Mouse (Mus musculus) CH12.LX (cell line): ENCODE results near the gene Csnk1g2. TPM values are rescaled to one million over a fixed set of nuclear protein-coding genes. Genes with fewer than 3 reads are reported as not detected.

Source experiments
- DNase-seq: peaks from one replicate; pipeline ENCODE4 v3.0.0-alpha.2; 2013; ENCODE audit errors: extremely low read depth
- H3K27ac ChIP-seq: 2 replicates; pipeline ENCODE4 v1.5.1; 2012; ENCODE audit warnings: low read depth, mild to moderate bottlenecking, control low read depth, moderate library complexity; ENCODE audit not compliant: insufficient read depth
- H3K27me3 ChIP-seq: replicated peaks from 2 replicates; pipeline ENCODE3; 2012; ENCODE audit warnings: inconsistent platforms
- H3K36me3 ChIP-seq, 2 experiments: replicated peaks in 1 of 2; 2 replicates each; pipeline versions ENCODE3 to v1.6.1; 2012; ENCODE audit warnings: inconsistent platforms in 1 of 2, low read length in 1 of 2, mild to moderate bottlenecking in 1 of 2, mixed read lengths in 1 of 2, moderate library complexity in 1 of 2; ENCODE audit not compliant: control insufficient read depth in 1 of 2, insufficient read depth in 1 of 2
- H3K4me1 ChIP-seq, 2 experiments: 2 replicates each; pipeline ENCODE4 v1.6.1; 2012; ENCODE audit warnings: inconsistent platforms in 1 of 2, moderate library complexity in 1 of 2; ENCODE audit not compliant: insufficient read depth in 2 of 2, control insufficient read depth in 1 of 2
- H3K4me2 ChIP-seq: 2 replicates; pipeline ENCODE4 v1.6.1; 2012; ENCODE audit warnings: low read depth, mild to moderate bottlenecking, control low read depth; ENCODE audit not compliant: poor library complexity, insufficient read depth, severe bottlenecking
- H3K4me3 ChIP-seq, 3 experiments: fragments of 150-350 bp in 1 of 3; sonication (generic) in 1 of 3; replicated peaks in 1 of 3; 2 replicates each; pipeline versions ENCODE3 to v1.5.1; 2011 to 2012; ENCODE audit warnings: low read depth in 2 of 3, low read length in 2 of 3, mild to moderate bottlenecking in 2 of 3, moderate library complexity in 2 of 3, control low read depth in 1 of 3, improper control_type of control experiment in 1 of 3, inconsistent platforms in 1 of 3, mixed read lengths in 1 of 3; ENCODE audit not compliant: poor library complexity in 1 of 3
- H3K79me2 ChIP-seq: replicated peaks from 2 replicates; pipeline ENCODE4 v1.6.1; 2012; ENCODE audit warnings: mild to moderate bottlenecking, moderate library complexity; ENCODE audit not compliant: control insufficient read depth, poor library complexity, insufficient read depth, severe bottlenecking; ENCODE audit errors: extremely low read depth
- H3K9ac ChIP-seq: 2 replicates; pipeline ENCODE4 v1.6.1; 2012; ENCODE audit warnings: low read depth, mild to moderate bottlenecking, control low read depth, moderate library complexity; ENCODE audit not compliant: insufficient read depth
- H3K9me3 ChIP-seq: replicated peaks from 2 replicates; pipeline ENCODE3; 2012; ENCODE audit warnings: low read length, inconsistent platforms, mixed read lengths
- BHLHE40 ChIP-seq: IDR thresholded peaks from 2 replicates; pipeline ENCODE4 v1.6.1; 2011; ENCODE audit warnings: mild to moderate bottlenecking, low read depth, low read length, improper control_type of control experiment
- CHD1 ChIP-seq: IDR thresholded peaks from 2 replicates; pipeline ENCODE4 v1.6.1; 2012; ENCODE audit warnings: low read depth, low read length, improper control_type of control experiment, inconsistent platforms
- CHD2 ChIP-seq: IDR thresholded peaks from 2 replicates; pipeline ENCODE4 v1.6.1; 2011; ENCODE audit warnings: low read length, improper control_type of control experiment
- CTCF ChIP-seq, 2 experiments: IDR thresholded peaks in 1 of 2; conservative IDR thresholded peaks in 1 of 2; 2 replicates each; pipeline ENCODE4 v1.5.1; 2011 to 2012; ENCODE audit warnings: low read depth in 2 of 2, low read length in 2 of 2, improper control_type of control experiment in 1 of 2, inconsistent platforms in 1 of 2, mild to moderate bottlenecking in 1 of 2, moderate library complexity in 1 of 2
- E2F4 ChIP-seq: IDR thresholded peaks from 2 replicates; pipeline ENCODE4 v1.6.1; 2011; ENCODE audit warnings: low read depth, low read length, improper control_type of control experiment; ENCODE audit not compliant: insufficient replicate concordance
- ELF1 ChIP-seq: IDR thresholded peaks from 2 replicates; pipeline ENCODE4 v1.6.1; 2014; ENCODE audit warnings: low read depth, mild to moderate bottlenecking, inconsistent platforms, low read length, improper control_type of control experiment
- EP300 ChIP-seq: IDR thresholded peaks from 2 replicates; pipeline ENCODE4 v1.6.1; 2011; ENCODE audit warnings: low read length, improper control_type of control experiment
- ETS1 ChIP-seq: conservative IDR thresholded peaks from 2 replicates; pipeline ENCODE4 v1.6.1; 2012; ENCODE audit warnings: low read depth, mild to moderate bottlenecking, inconsistent platforms, low read length, improper control_type of control experiment, moderate library complexity
- GABPA ChIP-seq: IDR thresholded peaks from 2 replicates; pipeline ENCODE4 v1.6.1; 2012; ENCODE audit warnings: low read depth, low read length, improper control_type of control experiment, inconsistent platforms; ENCODE audit not compliant: insufficient replicate concordance
- HCFC1 ChIP-seq: IDR thresholded peaks from 2 replicates; pipeline ENCODE4 v1.6.1; 2012; ENCODE audit warnings: low read depth, mild to moderate bottlenecking, inconsistent platforms, low read length, improper control_type of control experiment
- IRF4 ChIP-seq: IDR thresholded peaks from 2 replicates; pipeline ENCODE4 v1.6.1; 2014; ENCODE audit warnings: low read depth, mild to moderate bottlenecking, inconsistent platforms, low read length, improper control_type of control experiment
- JUN ChIP-seq: IDR thresholded peaks from 2 replicates; pipeline ENCODE4 v1.6.1; 2011; ENCODE audit warnings: low read depth, mild to moderate bottlenecking, low read length, improper control_type of control experiment, moderate library complexity; ENCODE audit not compliant: insufficient read depth
- JUND ChIP-seq: conservative IDR thresholded peaks from 2 replicates; pipeline ENCODE4 v1.6.1; 2011; ENCODE audit warnings: low read depth, low read length, improper control_type of control experiment
- KAT2A ChIP-seq: IDR thresholded peaks from 2 replicates; pipeline ENCODE4 v1.6.1; 2012; ENCODE audit warnings: low read length, improper control_type of control experiment, inconsistent platforms; ENCODE audit not compliant: insufficient replicate concordance
- MAFK ChIP-seq: IDR thresholded peaks from 2 replicates; pipeline ENCODE4 v1.6.1; 2011; ENCODE audit warnings: low read length, improper control_type of control experiment; ENCODE audit not compliant: insufficient replicate concordance
- MAX ChIP-seq: IDR thresholded peaks from 2 replicates; pipeline ENCODE4 v1.6.1; 2011; ENCODE audit warnings: low read length, improper control_type of control experiment
- MAZ ChIP-seq: IDR thresholded peaks from 2 replicates; pipeline ENCODE4 v1.6.1; 2012; ENCODE audit warnings: low read depth, mild to moderate bottlenecking, inconsistent platforms, low read length, improper control_type of control experiment, moderate library complexity
- MEF2A ChIP-seq: IDR thresholded peaks from 2 replicates; pipeline ENCODE4 v1.6.1; 2014; ENCODE audit warnings: low read depth, mild to moderate bottlenecking, inconsistent platforms, low read length, improper control_type of control experiment, borderline replicate concordance
- MXI1 ChIP-seq: IDR thresholded peaks from 2 replicates; pipeline ENCODE4 v1.6.1; 2011; ENCODE audit warnings: mild to moderate bottlenecking, low read depth, low read length, improper control_type of control experiment
- MYC ChIP-seq: IDR thresholded peaks from 2 replicates; pipeline ENCODE4 v1.6.1; 2011; ENCODE audit warnings: low read depth, mild to moderate bottlenecking, improper control_type of control experiment, low read length
- NELFE ChIP-seq: IDR thresholded peaks from 2 replicates; pipeline ENCODE4 v1.6.1; 2011; ENCODE audit warnings: low read depth, low read length, improper control_type of control experiment
- NRF1 ChIP-seq: IDR thresholded peaks from 2 replicates; pipeline ENCODE4 v1.6.1; 2014; ENCODE audit warnings: low read depth, mild to moderate bottlenecking, inconsistent platforms, low read length, improper control_type of control experiment, moderate library complexity
- PAX5 ChIP-seq: IDR thresholded peaks from 2 replicates; pipeline ENCODE4 v1.6.1; 2012; ENCODE audit warnings: low read length, inconsistent platforms, mixed read lengths
- POLR2A ChIP-seq: IDR thresholded peaks from 2 replicates; pipeline ENCODE4 v1.6.1; 2011; ENCODE audit warnings: low read depth, mild to moderate bottlenecking, improper control_type of control experiment, low read length
- POLR2AphosphoS2 ChIP-seq: IDR thresholded peaks from 2 replicates; pipeline ENCODE4 v1.6.1; 2011; ENCODE audit warnings: low read depth, low read length, improper control_type of control experiment
- RAD21 ChIP-seq: IDR thresholded peaks from 2 replicates; pipeline ENCODE4 v1.6.1; 2011; ENCODE audit warnings: low read depth, mild to moderate bottlenecking, low read length, improper control_type of control experiment, moderate library complexity
- RCOR1 ChIP-seq: conservative IDR thresholded peaks from 2 replicates; pipeline ENCODE4 v1.6.1; 2012; ENCODE audit warnings: low read depth, mild to moderate bottlenecking, inconsistent platforms, low read length, improper control_type of control experiment
- SIN3A ChIP-seq: IDR thresholded peaks from 2 replicates; pipeline ENCODE4 v1.6.1; 2012; ENCODE audit warnings: low read length, improper control_type of control experiment, inconsistent platforms
- SMC3 ChIP-seq: IDR thresholded peaks from 2 replicates; pipeline ENCODE4 v1.6.1; 2011; ENCODE audit warnings: low read depth, low read length, improper control_type of control experiment
- TBP ChIP-seq: conservative IDR thresholded peaks from 2 replicates; pipeline ENCODE4 v1.6.1; 2011; ENCODE audit warnings: low read depth, low read length, improper control_type of control experiment
- TCF12 ChIP-seq: IDR thresholded peaks from 2 replicates; pipeline ENCODE4 v1.6.1; 2014; ENCODE audit warnings: low read depth, mild to moderate bottlenecking, inconsistent platforms, low read length, improper control_type of control experiment
- UBTF ChIP-seq: IDR thresholded peaks from 2 replicates; pipeline ENCODE4 v1.6.1; 2012; ENCODE audit warnings: low read depth, mild to moderate bottlenecking, inconsistent platforms, low read length, improper control_type of control experiment, moderate library complexity
- USF1 ChIP-seq: IDR thresholded peaks from 2 replicates; pipeline ENCODE4 v1.6.1; 2014; ENCODE audit warnings: low read depth, mild to moderate bottlenecking, inconsistent platforms, low read length, improper control_type of control experiment
- USF2 ChIP-seq: conservative IDR thresholded peaks from 2 replicates; pipeline ENCODE4 v1.6.1; 2011; ENCODE audit warnings: low read depth, low read length, improper control_type of control experiment
- ZC3H11A ChIP-seq: IDR thresholded peaks from 2 replicates; pipeline ENCODE4 v1.6.1; 2012; ENCODE audit warnings: low read depth, mild to moderate bottlenecking, inconsistent platforms, low read length, improper control_type of control experiment
- ZKSCAN1 ChIP-seq: IDR thresholded peaks from 2 replicates; pipeline ENCODE4 v1.6.1; 2012; ENCODE audit warnings: low read depth, inconsistent platforms, low read length, improper control_type of control experiment, borderline replicate concordance
- ZMIZ1 ChIP-seq: IDR thresholded peaks from 2 replicates; pipeline ENCODE4 v1.6.1; 2012; ENCODE audit warnings: low read depth, mild to moderate bottlenecking, inconsistent platforms, low read length, improper control_type of control experiment
- ZNF384 ChIP-seq: IDR thresholded peaks from 2 replicates; pipeline ENCODE4 v1.6.1; 2012; ENCODE audit warnings: low read depth, low read length, improper control_type of control experiment, inconsistent platforms
- dilution Hi-C: fragments of 300-500 bp; cut with MboI; formaldehyde crosslinking; loops from 2 replicates; pipeline ENCODE4 v1.14.3; 2020; ENCODE audit warnings: low sequenced_read_pairs; ENCODE audit not compliant: extremely low pct_unique_long_range_greater_than_20kb, extremely low pct_ligation_motif_present
- in situ Hi-C: fragments of 300-500 bp; cut with MboI; formaldehyde crosslinking; loops from 3 replicates; pipeline ENCODE4 v1.14.3; 2019; ENCODE audit warnings: low sequenced_read_pairs, low pct_ligation_motif_present, low pct_unique_long_range_greater_than_20kb, mixed read lengths
- polyA plus RNA-seq: library from polyadenylated mRNA; unstranded; fragments of >175 nt; gene quantifications from 2 replicates; pipeline ENCODE4 v1.2.1, GENCODE M21; 2012; ENCODE audit warnings: low read depth; ENCODE audit not compliant: insufficient read length
- total RNA-seq, 2 experiments: library from RNA; depleted of rRNA; stranded (reverse); fragments of 300-350 nt in 1 of 2; fragments of >200 nt in 1 of 2; gene quantifications; 2 replicates each; pipeline ENCODE4 v1.2.3; 2012 to 2014

The Csnk1g2 gene
- total and polyA plus RNA-seq, 3 experiments, result 44.1 to 59.0 (median 50.1) TPM

GRCm38 (mm10) chr10:80658194-80658840, 35.7 kb downstream of the Csnk1g2 start:
- no peak for TF ChIP-seq E2F4
- TF ChIP-seq SIN3A, result no peak
- no peak for TF ChIP-seq PAX5
- peak; percentile 24; the same call in 1 of the 2 replicates for TF ChIP-seq IRF4
- TF ChIP-seq EP300, result 0 out of 2 replicates have a peak, but pooled peaks have one; percentile 13
- TF ChIP-seq RCOR1, result no peak
- TF ChIP-seq CHD1, result no peak
- TF ChIP-seq TBP, result no peak
- TF ChIP-seq GABPA, result no peak
- no peak for TF ChIP-seq ETS1
- TF ChIP-seq CTCF (conservative IDR thresholded peaks at IDR 0.05 in 1 of 2, IDR thresholded peaks at IDR 0.05 in 1 of 2; ENCODE audit: low read depth in 2 of 2, low read length in 2 of 2), result no peak
- no peak for TF ChIP-seq USF2
- no peak for TF ChIP-seq RAD21
- no peak for TF ChIP-seq POLR2A
- no peak for TF ChIP-seq MXI1
- TF ChIP-seq HCFC1, result no peak
- TF ChIP-seq ZC3H11A, result no peak
- TF ChIP-seq ZKSCAN1, result no peak
- no peak for TF ChIP-seq ELF1
- TF ChIP-seq ZNF384, result no peak
- TF ChIP-seq USF1, result no peak
- 0 out of 2 replicates have a peak, but pooled peaks have one; percentile 19 for TF ChIP-seq MEF2A
- TF ChIP-seq MAFK, result no peak
- TF ChIP-seq JUND, result peak; percentile 49
- TF ChIP-seq ZMIZ1, result no peak
- TF ChIP-seq BHLHE40, result peak; percentile 29; the same call in 1 of the 2 replicates
- 0 out of 2 replicates have a peak, but pooled peaks have one; percentile 65 for TF ChIP-seq MAX
- TF ChIP-seq SMC3, result no peak
- no peak for TF ChIP-seq KAT2A
- TF ChIP-seq POLR2AphosphoS2, result no peak
- TF ChIP-seq NRF1, result peak; percentile 78
- no peak for TF ChIP-seq MAZ
- no peak for TF ChIP-seq CHD2
- no peak for TF ChIP-seq NELFE
- TF ChIP-seq UBTF, result no peak
- peak; percentile 49 for TF ChIP-seq JUN
- TF ChIP-seq MYC, result no peak; the same call in 1 of the 2 replicates
- no peak for TF ChIP-seq TCF12
- H3K9ac ChIP-seq, result peak overlapping the region; percentile 71; the same call in 1 of the 2 replicates
- H3K4me3 ChIP-seq, result no peak overlapping the region
- H3K9me3 ChIP-seq, result no peaks in the 10 kb centered on the region
- peaks cover 0 to 3% of the 10 kb centered on the region in 2 experiments for H3K36me3 ChIP-seq
- H3K27me3 ChIP-seq, result no peaks in the 10 kb centered on the region
- H3K4me2 ChIP-seq, result peak overlapping the region; percentile 96
- no peak for DNase-seq
- peak overlapping the region; percentile 71 for H3K27ac ChIP-seq
- H3K4me1 ChIP-seq, result peaks cover 20 to 62% of the 10 kb centered on the region in 2 experiments
- in situ Hi-C loops (no loop called here), dilution Hi-C loops (no loop called here)
- H3K79me2 ChIP-seq, result no peaks in the 10 kb centered on the region
